Mouse (Mus musculus): ENCODE measurements at regions not wholly inside any gene's neighbourhood (a gene's known extent, or its start where the extent isn't known, plus 50 kb on each side); places are given as distances from the start of the nearest gene placed in this dataset.

- no peaks in the 10 kb centered on the region for H3K36me3 ChIP-seq (ENCODE audit: control insufficient read depth, insufficient read depth, low read length)
- H3K27ac ChIP-seq (ENCODE audit: low read depth, low read length), result no peak overlapping the region
- no peaks in the 10 kb centered on the region for H3K9me3 ChIP-seq (ENCODE audit: control insufficient read depth, low read length)
- no peak overlapping the region for H3K9ac ChIP-seq (ENCODE audit: low read depth, low read length)
- 91% methylated on average over 3 of the region's 3 CpGs for WGBS
- no peak overlapping the region for H3K4me3 ChIP-seq (ENCODE audit: low read length)
- H3K4me2 ChIP-seq (replicated peaks; ENCODE audit: low read depth, low read length), result no peak overlapping the region
- H3K4me1 ChIP-seq (ENCODE audit: control insufficient read depth, insufficient read depth, low read length), result no peaks in the 10 kb centered on the region
- H3K27me3 ChIP-seq (ENCODE audit: control insufficient read depth, insufficient read depth, low read length), result no peaks in the 10 kb centered on the region
- no peak for ATAC-seq (ENCODE audit: low FRiP score, low TSS enrichment)
These were observed 115.3 kb upstream of the Flrt2 start for GRCm38 (mm10) chr12:95576772-95577171.

- no peaks in the 10 kb centered on the region for H3K36me3 ChIP-seq (ENCODE audit: control insufficient read depth, insufficient read depth, low read length)
- H3K4me1 ChIP-seq (ENCODE audit: control insufficient read depth, insufficient read depth, low read length), result no peaks in the 10 kb centered on the region
- no peak overlapping the region for H3K4me2 ChIP-seq (replicated peaks; ENCODE audit: low read depth, low read length)
- ATAC-seq (ENCODE audit: low FRiP score, low TSS enrichment), result no peak
- H3K9ac ChIP-seq (ENCODE audit: low read depth, low read length), result no peak overlapping the region
- no peak overlapping the region for H3K27ac ChIP-seq (ENCODE audit: low read depth, low read length)
- no peak overlapping the region for H3K4me3 ChIP-seq (ENCODE audit: low read length)
- H3K27me3 ChIP-seq (ENCODE audit: control insufficient read depth, insufficient read depth, low read length), result no peaks in the 10 kb centered on the region
- H3K9me3 ChIP-seq (ENCODE audit: control insufficient read depth, low read length), result no peaks in the 10 kb centered on the region
These were observed 103.0 kb upstream of the Flrt2 start for GRCm38 (mm10) chr12:95589011-95589410.

GRCm38 (mm10) chr12:95619281-95619680 is 72.7 kb upstream of the Flrt2 start:
- Histone ChIP-seq H3K9ac (ENCODE audit: low read depth, low read length) (no peak overlapping the region), H3K27me3 (ENCODE audit: control insufficient read depth, insufficient read depth, low read length) (no peaks in the 10 kb centered on the region), H3K27ac (ENCODE audit: low read depth, low read length) (no peak overlapping the region), H3K9me3 (ENCODE audit: control insufficient read depth, low read length) (no peaks in the 10 kb centered on the region), H3K4me1 (ENCODE audit: control insufficient read depth, insufficient read depth, low read length) (no peaks in the 10 kb centered on the region), H3K4me3 (ENCODE audit: low read length) (no peak overlapping the region), H3K36me3 (ENCODE audit: control insufficient read depth, insufficient read depth, low read length) (no peaks in the 10 kb centered on the region), H3K4me2 (replicated peaks; ENCODE audit: low read depth, low read length) (no peak overlapping the region)
- WGBS, result 91% methylated on average over 1 of the region's 1 CpGs
- no peak for ATAC-seq (ENCODE audit: low FRiP score, low TSS enrichment)

- H3K4me2 ChIP-seq (replicated peaks; ENCODE audit: low read depth, low read length), result no peak overlapping the region
- no peak overlapping the region for H3K9ac ChIP-seq (ENCODE audit: low read depth, low read length)
- H3K36me3 ChIP-seq (ENCODE audit: control insufficient read depth, insufficient read depth, low read length), result no peaks in the 10 kb centered on the region
- no peak overlapping the region for H3K4me3 ChIP-seq (ENCODE audit: low read length)
- H3K9me3 ChIP-seq (ENCODE audit: control insufficient read depth, low read length), result no peaks in the 10 kb centered on the region
- H3K27ac ChIP-seq (ENCODE audit: low read depth, low read length), result no peak overlapping the region
- WGBS, result 86% methylated on average over 1 of the region's 1 CpGs
- no peaks in the 10 kb centered on the region for H3K4me1 ChIP-seq (ENCODE audit: control insufficient read depth, insufficient read depth, low read length)
- H3K27me3 ChIP-seq (ENCODE audit: control insufficient read depth, insufficient read depth, low read length), result no peaks in the 10 kb centered on the region
- no peak for ATAC-seq (ENCODE audit: low FRiP score, low TSS enrichment)
These were observed 61.0 kb upstream of the Flrt2 start for GRCm38 (mm10) chr12:95631029-95631428.

GRCm38 (mm10) chr12:95636647-95637046 is 55.4 kb upstream of the Flrt2 start:
- Histone ChIP-seq H3K9ac (ENCODE audit: low read depth, low read length) (no peak overlapping the region), H3K9me3 (ENCODE audit: control insufficient read depth, low read length) (no peaks in the 10 kb centered on the region)
- ATAC-seq (ENCODE audit: low FRiP score, low TSS enrichment), result no peak

GRCm38 (mm10) chr12:95639892-95640291 is 52.1 kb upstream of the Flrt2 start:
- ATAC-seq (ENCODE audit: low FRiP score, low TSS enrichment), result no peak
- Histone ChIP-seq H3K4me2 (replicated peaks; ENCODE audit: low read depth, low read length) (no peak overlapping the region), H3K4me3 (ENCODE audit: low read length) (no peak overlapping the region), H3K9ac (ENCODE audit: low read depth, low read length) (no peak overlapping the region), H3K4me1 (ENCODE audit: control insufficient read depth, insufficient read depth, low read length) (no peaks in the 10 kb centered on the region), H3K27me3 (ENCODE audit: control insufficient read depth, insufficient read depth, low read length) (no peaks in the 10 kb centered on the region), H3K36me3 (ENCODE audit: control insufficient read depth, insufficient read depth, low read length) (no peaks in the 10 kb centered on the region), H3K27ac (ENCODE audit: low read depth, low read length) (no peak overlapping the region), H3K9me3 (ENCODE audit: control insufficient read depth, low read length) (no peaks in the 10 kb centered on the region)

More at GRCm38 (mm10) chr12:95636647-95637046, 55.4 kb upstream of the Flrt2 start:
- Histone ChIP-seq H3K27me3 (ENCODE audit: control insufficient read depth, insufficient read depth, low read length) (no peaks in the 10 kb centered on the region), H3K4me1 (ENCODE audit: control insufficient read depth, insufficient read depth, low read length) (no peaks in the 10 kb centered on the region), H3K4me3 (ENCODE audit: low read length) (no peak overlapping the region), H3K4me2 (replicated peaks; ENCODE audit: low read depth, low read length) (no peak overlapping the region), H3K36me3 (ENCODE audit: control insufficient read depth, insufficient read depth, low read length) (no peaks in the 10 kb centered on the region), H3K27ac (ENCODE audit: low read depth, low read length) (no peak overlapping the region)

- no peaks in the 10 kb centered on the region for H3K27me3 ChIP-seq (ENCODE audit: control insufficient read depth, insufficient read depth, low read length)
- no peaks in the 10 kb centered on the region for H3K9me3 ChIP-seq (ENCODE audit: control insufficient read depth, low read length)
- peak; percentile 78; the same call in 1 of the 2 replicates for ATAC-seq (ENCODE audit: low FRiP score, low TSS enrichment)
These were observed 50.4 kb upstream of the Flrt2 start for GRCm38 (mm10) chr12:95641628-95642027.

More at GRCm38 (mm10) chr12:95641628-95642027, 50.4 kb upstream of the Flrt2 start:
- no peak overlapping the region for H3K4me2 ChIP-seq (replicated peaks; ENCODE audit: low read depth, low read length)
- no peak overlapping the region for H3K9ac ChIP-seq (ENCODE audit: low read depth, low read length)
- no peaks in the 10 kb centered on the region for H3K36me3 ChIP-seq (ENCODE audit: control insufficient read depth, insufficient read depth, low read length)
- H3K27ac ChIP-seq (ENCODE audit: low read depth, low read length), result no peak overlapping the region
- no peak overlapping the region for H3K4me3 ChIP-seq (ENCODE audit: low read length)
- H3K4me1 ChIP-seq (ENCODE audit: control insufficient read depth, insufficient read depth, low read length), result no peaks in the 10 kb centered on the region
